12 mouse cellular contexts compared by ENCODE assay signal in genomic region chr13:96717821-96718220, GRCm38 (mm10).
"Had no signal": no experiment of that assay in that cellular context is flagged by ENCODE, and none has a peak within 500 bp of the region (broad histone marks: within the 10 kb centered on the region; RNA-seq: fewer than 3 reads in every experiment).

No protein-coding gene starts in this region.

- DNase-seq: retina, postnatal 1 day; right cerebral cortex, adult 18-20 months; right cerebral cortex, postnatal 14 days; right cerebral cortex, postnatal 25 days; right cerebral cortex, postnatal 4 days; spleen, adult 18-20 months; thymus, adult 18-20 months; thymus, adult 2 months; thymus, postnatal 14 days; thymus, postnatal 25 days; thymus, postnatal 36 days; thymus, postnatal 4 days had no signal
